Mouse (Mus musculus): ENCODE measurements around the gene Sez6l. TPM values are rescaled to one million over a fixed set of nuclear protein-coding genes. Genes with fewer than 3 reads are reported as not detected.
"Not testable (repeated sequence)": the region's sequence is repeated elsewhere in the genome, so short reads cannot be mapped to it uniquely, and the experiment has no call there.

Sez6l gene
- polyA plus RNA-seq, 1 experiment from 2014 or later: 1.3 TPM

GRCm38 (mm10) chr5:112426635-112427034 lies 150.3 kb downstream of the Sez6l start:
- no peak overlapping the region for H3K9ac ChIP-seq
- no peak overlapping the region for H3K4me2 ChIP-seq (replicated peaks)
- H3K4me3 ChIP-seq (replicated peaks): no peak overlapping the region
- H3K27ac ChIP-seq (replicated peaks): no peak overlapping the region
- H3K4me1 ChIP-seq: no peaks in the 10 kb centered on the region
- no peaks in the 10 kb centered on the region for H3K9me3 ChIP-seq (replicated peaks)
- 88% methylated on average over 7 of the region's 7 CpGs for WGBS
- no peaks in the 10 kb centered on the region for H3K36me3 ChIP-seq
- no peak for ATAC-seq (ENCODE audit: insufficient number of reproducible peaks, low FRiP score, low TSS enrichment, low read depth)
- H3K27me3 ChIP-seq: peaks cover 47% of the 10 kb centered on the region

- Histone ChIP-seq H3K4me1 (no peaks in the 10 kb centered on the region), H3K36me3 (no peaks in the 10 kb centered on the region), H3K9me3 (replicated peaks) (no peaks in the 10 kb centered on the region), H3K4me3 (replicated peaks) (no peak overlapping the region), H3K9ac (no peak overlapping the region), H3K27me3 (peaks cover 13% of the 10 kb centered on the region), H3K4me2 (replicated peaks) (no peak overlapping the region), H3K27ac (replicated peaks) (no peak overlapping the region)
- whole genome bisulfite sequencing: 28% methylated on average over 12 of the region's 12 CpGs
- no peak for ATAC-seq (ENCODE audit: insufficient number of reproducible peaks, low FRiP score, low TSS enrichment, low read depth)
These were observed 157.4 kb downstream of the Sez6l start for GRCm38 (mm10) chr5:112419535-112419934.

- Histone ChIP-seq H3K4me3 (replicated peaks) (no peak overlapping the region), H3K4me1 (no peaks in the 10 kb centered on the region), H3K27ac (replicated peaks) (no peak overlapping the region), H3K27me3 (peaks cover 8% of the 10 kb centered on the region; the same call in 1 of the 2 replicates), H3K9ac (no peak overlapping the region), H3K9me3 (replicated peaks) (no peaks in the 10 kb centered on the region), H3K4me2 (replicated peaks) (no peak overlapping the region), H3K36me3 (no peaks in the 10 kb centered on the region)
- WGBS: 53% methylated on average over 4 of the region's 4 CpGs
- no peak for ATAC-seq (ENCODE audit: insufficient number of reproducible peaks, low FRiP score, low TSS enrichment, low read depth)
These were observed 159.0 kb downstream of the Sez6l start for GRCm38 (mm10) chr5:112418023-112418422.

GRCm38 (mm10) chr5:112416673-112417072 lies 160.3 kb downstream of the Sez6l start:
- ATAC-seq (ENCODE audit: insufficient number of reproducible peaks, low FRiP score, low TSS enrichment, low read depth): no peak
- no peak overlapping the region for H3K27ac ChIP-seq (replicated peaks)
- H3K4me3 ChIP-seq (replicated peaks): no peak overlapping the region
- H3K4me2 ChIP-seq (replicated peaks): no peak overlapping the region
- H3K36me3 ChIP-seq: no peaks in the 10 kb centered on the region
- peaks cover 8% of the 10 kb centered on the region for H3K4me1 ChIP-seq
- peaks cover 7% of the 10 kb centered on the region for H3K27me3 ChIP-seq
- H3K9me3 ChIP-seq (replicated peaks): no peaks in the 10 kb centered on the region
- 49% methylated on average over 5 of the region's 5 CpGs for whole genome bisulfite sequencing
- no peak overlapping the region for H3K9ac ChIP-seq

GRCm38 (mm10) chr5:112412781-112413180 lies 164.2 kb downstream of the Sez6l start:
- WGBS: 78% methylated on average over 4 of the region's 4 CpGs
- H3K36me3 ChIP-seq; H3K4me3 ChIP-seq (replicated peaks); H3K27ac ChIP-seq (replicated peaks); ATAC-seq (ENCODE audit: insufficient number of reproducible peaks, low FRiP score, low TSS enrichment, low read depth); H3K9ac ChIP-seq; H3K4me2 ChIP-seq (replicated peaks); H3K9me3 ChIP-seq (replicated peaks): not testable (repeated sequence)
- Histone ChIP-seq H3K4me1 (peaks cover 16% of the 10 kb centered on the region), H3K27me3 (peaks cover 18% of the 10 kb centered on the region)

GRCm38 (mm10) chr5:112411514-112412335 lies 165.3 kb downstream of the Sez6l start:
- Histone ChIP-seq H3K9me3 (replicated peaks) (no peaks in the 10 kb centered on the region), H3K36me3 (no peaks in the 10 kb centered on the region), H3K9ac (no peak overlapping the region), H3K27ac (replicated peaks) (no peak overlapping the region), H3K4me3 (replicated peaks) (no peak overlapping the region), H3K27me3 (peaks cover 18% of the 10 kb centered on the region), H3K4me1 (peaks cover 16% of the 10 kb centered on the region), H3K4me2 (replicated peaks) (peak overlapping the region; percentile 17; the same call in 1 of the 2 replicates)
- 11% methylated on average over 19 of the region's 19 CpGs for WGBS
- no peak for ATAC-seq (ENCODE audit: insufficient number of reproducible peaks, low FRiP score, low TSS enrichment, low read depth)

- no peak for ATAC-seq (ENCODE audit: insufficient number of reproducible peaks, low FRiP score, low TSS enrichment, low read depth)
- H3K27me3 ChIP-seq: peaks cover 18% of the 10 kb centered on the region
- WGBS: 16% methylated on average over 11 of the region's 11 CpGs
- H3K4me2 ChIP-seq (replicated peaks): no peak overlapping the region
- no peak overlapping the region for H3K27ac ChIP-seq (replicated peaks)
- H3K36me3 ChIP-seq: no peaks in the 10 kb centered on the region
- peaks cover 16% of the 10 kb centered on the region for H3K4me1 ChIP-seq
- H3K4me3 ChIP-seq (replicated peaks): no peak overlapping the region
- no peaks in the 10 kb centered on the region for H3K9me3 ChIP-seq (replicated peaks)
- no peak overlapping the region for H3K9ac ChIP-seq
These were observed 165.9 kb downstream of the Sez6l start for GRCm38 (mm10) chr5:112411072-112411471.

- Histone ChIP-seq H3K4me2 (replicated peaks) (no peak overlapping the region), H3K4me3 (replicated peaks) (no peak overlapping the region), H3K36me3 (no peaks in the 10 kb centered on the region), H3K27me3 (peaks cover 18% of the 10 kb centered on the region), H3K9me3 (replicated peaks) (no peaks in the 10 kb centered on the region), H3K9ac (no peak overlapping the region), H3K27ac (replicated peaks) (no peak overlapping the region), H3K4me1 (peaks cover 16% of the 10 kb centered on the region)
- WGBS: 68% methylated on average over 5 of the region's 5 CpGs
- ATAC-seq (ENCODE audit: insufficient number of reproducible peaks, low FRiP score, low TSS enrichment, low read depth): no peak
These were observed 167.7 kb downstream of the Sez6l start for GRCm38 (mm10) chr5:112409274-112409673.

GRCm38 (mm10) chr5:112406017-112406416 lies 171.0 kb downstream of the Sez6l start:
- H3K36me3 ChIP-seq: no peaks in the 10 kb centered on the region

GRCm38 (mm10) chr5:112402437-112402836 lies 174.5 kb downstream of the Sez6l start:
- H3K9me3 ChIP-seq (replicated peaks): no peaks in the 10 kb centered on the region

More at GRCm38 (mm10) chr5:112406017-112406416, 171.0 kb downstream of the Sez6l start:
- no peak overlapping the region for H3K27ac ChIP-seq (replicated peaks)
- 68% methylated on average over 3 of the region's 3 CpGs for WGBS
- H3K4me3 ChIP-seq (replicated peaks): no peak overlapping the region
- no peak for ATAC-seq (ENCODE audit: insufficient number of reproducible peaks, low FRiP score, low TSS enrichment, low read depth)
- peaks cover 2% of the 10 kb centered on the region for H3K4me1 ChIP-seq
- H3K27me3 ChIP-seq: 0 out of 2 replicates have a peak, but pooled peaks cover 4% of the 10 kb centered on the region
- no peaks in the 10 kb centered on the region for H3K9me3 ChIP-seq (replicated peaks)
- no peak overlapping the region for H3K9ac ChIP-seq
- H3K4me2 ChIP-seq (replicated peaks): no peak overlapping the region

GRCm38 (mm10) chr5:112399284-112399683 lies 177.7 kb downstream of the Sez6l start:
- no peak overlapping the region for H3K27ac ChIP-seq (replicated peaks)
- no peak overlapping the region for H3K4me3 ChIP-seq (replicated peaks)
- 49% methylated on average over 10 of the region's 10 CpGs for WGBS
- H3K4me2 ChIP-seq (replicated peaks): no peak overlapping the region
- ATAC-seq (ENCODE audit: insufficient number of reproducible peaks, low FRiP score, low TSS enrichment, low read depth): no peak
- H3K4me1 ChIP-seq: peaks cover 14% of the 10 kb centered on the region
- H3K27me3 ChIP-seq: peaks cover 6% of the 10 kb centered on the region
- no peaks in the 10 kb centered on the region for H3K9me3 ChIP-seq (replicated peaks)
- H3K36me3 ChIP-seq: no peaks in the 10 kb centered on the region
- no peak overlapping the region for H3K9ac ChIP-seq

More at GRCm38 (mm10) chr5:112402437-112402836, 174.5 kb downstream of the Sez6l start:
- Histone ChIP-seq H3K27me3 (peaks cover 6% of the 10 kb centered on the region), H3K4me1 (no peaks in the 10 kb centered on the region), H3K4me2 (replicated peaks) (no peak overlapping the region), H3K36me3 (no peaks in the 10 kb centered on the region), H3K9ac (no peak overlapping the region), H3K27ac (replicated peaks) (no peak overlapping the region), H3K4me3 (replicated peaks) (no peak overlapping the region)
- ATAC-seq (ENCODE audit: insufficient number of reproducible peaks, low FRiP score, low TSS enrichment, low read depth): no peak
- 52% methylated on average over 3 of the region's 3 CpGs for WGBS
